Mouse (Mus musculus) midbrain, embryonic 12.5 days (tissue): ENCODE results near the gene 1110051M20Rik. TPM values are rescaled to one million over a fixed set of nuclear protein-coding genes. Genes with fewer than 3 reads are reported as not detected.

ENCODE experiments used
- ATAC-seq: fragments of 200-750 bp; cut with Nextera tagmentation; 2 replicates; pipeline ENCODE4 v1.8.0; 2017; ENCODE audit warnings: low read depth, moderate TSS enrichment, moderate library complexity; ENCODE audit not compliant: low FRiP score
- H3K27ac ChIP-seq: fragments of 300-500 bp; sonication (generic); replicated peaks from 2 replicates; pipeline ENCODE4 v1.5.1; 2016; ENCODE audit warnings: mild to moderate bottlenecking
- H3K27me3 ChIP-seq: fragments of 300-500 bp; sonication (generic); 2 replicates; pipeline ENCODE4 v1.6.1; 2016; ENCODE audit warnings: mild to moderate bottlenecking
- H3K36me3 ChIP-seq: fragments of 300-500 bp; sonication (generic); 2 replicates; pipeline ENCODE4 v1.6.1; 2016
- H3K4me1 ChIP-seq: fragments of 300-500 bp; sonication (generic); 2 replicates; pipeline ENCODE4 v1.6.1; 2016
- H3K4me2 ChIP-seq: fragments of 300-500 bp; sonication (generic); replicated peaks from 2 replicates; pipeline ENCODE4 v1.6.1; 2016; ENCODE audit warnings: mild to moderate bottlenecking, moderate library complexity
- H3K4me3 ChIP-seq: fragments of 300-500 bp; sonication (generic); 2 replicates; pipeline ENCODE4 v1.5.1; 2016; ENCODE audit warnings: mild to moderate bottlenecking
- H3K9ac ChIP-seq: fragments of 300-500 bp; sonication (generic); replicated peaks from 2 replicates; pipeline ENCODE4 v1.6.1; 2016; ENCODE audit warnings: mild to moderate bottlenecking, moderate library complexity
- H3K9me3 ChIP-seq: fragments of 300-500 bp; sonication (generic); 2 replicates; pipeline ENCODE4 v1.6.1; 2016; ENCODE audit warnings: mild to moderate bottlenecking
- WGBS: fragments of 180-500 bp; shearing (Covaris S2); methylation state at CpG from one replicate; pipeline ENCODE4 v1.1.7; 2016; 5-methylcytosine and 5-hydroxymethylcytosine counted together
- polyA plus RNA-seq: library from polyadenylated mRNA; unstranded; fragments of >200 nt; fragmentation: Nextera tagmentation; extraction: Ambion mirVana; gene quantifications from 2 replicates; pipeline ENCODE4 v1.2.1, GENCODE M21; 2016

Gene 1110051M20Rik
- polyA plus RNA-seq, 1 experiment from 2014 or later, result 113 TPM

GRCm38 (mm10) chr2:91470055-91470647 is 25.6 kb upstream of the 1110051M20Rik start:
- Histone ChIP-seq H3K9me3 (no peaks in the 10 kb centered on the region), H3K4me3 (no peak overlapping the region), H3K36me3 (peaks cover 36% of the 10 kb centered on the region), H3K4me2 (peak overlapping the region; percentile 23; the same call in 1 of the 2 replicates), H3K4me1 (peaks cover 27% of the 10 kb centered on the region), H3K27ac (peak overlapping the region; percentile 70), H3K27me3 (no peaks in the 10 kb centered on the region), H3K9ac (0 out of 2 replicates have a peak overlapping the region, but pooled peaks have one; percentile 20)
- peak; percentile 87 for ATAC-seq
- 8% methylated on average over 7 of the region's 7 CpGs for WGBS

- H3K27me3 ChIP-seq, result no peaks in the 10 kb centered on the region
- no peaks in the 10 kb centered on the region for H3K9me3 ChIP-seq
- H3K9ac ChIP-seq, result no peak overlapping the region
- no peak overlapping the region for H3K4me3 ChIP-seq
- H3K4me2 ChIP-seq, result no peak overlapping the region
- peaks cover 35% of the 10 kb centered on the region for H3K4me1 ChIP-seq
- peak overlapping the region; percentile 49 for H3K27ac ChIP-seq
- H3K36me3 ChIP-seq, result peaks cover 12% of the 10 kb centered on the region
- WGBS, result 64% methylated on average over 8 of the region's 8 CpGs
- ATAC-seq, result no peak
Measured at GRCm38 (mm10) chr2:91467613-91468012, 23.1 kb upstream of the 1110051M20Rik start.

GRCm38 (mm10) chr2:91465934-91466333 is 21.4 kb upstream of the 1110051M20Rik start:
- 95% methylated on average over 3 of the region's 3 CpGs for WGBS
- no peak overlapping the region for H3K27ac ChIP-seq

GRCm38 (mm10) chr2:91462681-91463080 is 18.2 kb upstream of the 1110051M20Rik start:
- peak overlapping the region; percentile 38 for H3K4me2 ChIP-seq
- ATAC-seq, result no peak
- peaks cover 54% of the 10 kb centered on the region for H3K4me1 ChIP-seq
- 0 out of 2 replicates have a peak overlapping the region, but pooled peaks have one; percentile 39 for H3K27ac ChIP-seq
- 0 out of 2 replicates have a peak, but pooled peaks cover 9% of the 10 kb centered on the region for H3K27me3 ChIP-seq
- H3K36me3 ChIP-seq, result no peaks in the 10 kb centered on the region
- 16% methylated on average over 12 of the region's 12 CpGs for WGBS
- H3K9ac ChIP-seq, result peak overlapping the region; percentile 43
- peak overlapping the region; percentile 13; the same call in 1 of the 2 replicates for H3K4me3 ChIP-seq
- H3K9me3 ChIP-seq, result peaks cover 7% of the 10 kb centered on the region; the same call in 1 of the 2 replicates

More at GRCm38 (mm10) chr2:91465934-91466333, 21.4 kb upstream of the 1110051M20Rik start:
- Histone ChIP-seq H3K4me1 (peaks cover 51% of the 10 kb centered on the region), H3K4me3 (no peak overlapping the region), H3K9me3 (no peaks in the 10 kb centered on the region), H3K9ac (no peak overlapping the region), H3K4me2 (no peak overlapping the region), H3K27me3 (no peaks in the 10 kb centered on the region), H3K36me3 (0 out of 2 replicates have a peak, but pooled peaks cover 4% of the 10 kb centered on the region)
- ATAC-seq, result no peak

- H3K27me3 ChIP-seq, result 0 out of 2 replicates have a peak, but pooled peaks cover 10% of the 10 kb centered on the region
- H3K4me3 ChIP-seq, result no peak overlapping the region
- peaks cover 54% of the 10 kb centered on the region for H3K4me1 ChIP-seq
- no peaks in the 10 kb centered on the region for H3K36me3 ChIP-seq
- H3K4me2 ChIP-seq, result peak overlapping the region; percentile 38
- H3K27ac ChIP-seq, result 0 out of 2 replicates have a peak overlapping the region, but pooled peaks have one; percentile 39
- H3K9ac ChIP-seq, result no peak overlapping the region; the same call in 1 of the 2 replicates
- WGBS, result 9% methylated on average over 2 of the region's 2 CpGs
- no peak for ATAC-seq
- peaks cover 7% of the 10 kb centered on the region; the same call in 1 of the 2 replicates for H3K9me3 ChIP-seq
Measured at GRCm38 (mm10) chr2:91462196-91462595, 17.7 kb upstream of the 1110051M20Rik start.

- H3K36me3 ChIP-seq, result no peaks in the 10 kb centered on the region
- no peak for ATAC-seq
- peak overlapping the region; percentile 22; the same call in 1 of the 2 replicates for H3K4me2 ChIP-seq
- H3K4me3 ChIP-seq, result no peak overlapping the region
- H3K9ac ChIP-seq, result no peak overlapping the region
- 0 out of 2 replicates have a peak, but pooled peaks cover 10% of the 10 kb centered on the region for H3K27me3 ChIP-seq
- no peak overlapping the region for H3K27ac ChIP-seq
- H3K9me3 ChIP-seq, result peaks cover 7% of the 10 kb centered on the region; the same call in 1 of the 2 replicates
- peaks cover 54% of the 10 kb centered on the region for H3K4me1 ChIP-seq
- WGBS, result 57% methylated on average over 3 of the region's 3 CpGs
Measured at GRCm38 (mm10) chr2:91461341-91461740, 16.8 kb upstream of the 1110051M20Rik start.

GRCm38 (mm10) chr2:91460771-91461170 is 16.3 kb upstream of the 1110051M20Rik start:
- 72% methylated on average over 7 of the region's 7 CpGs for WGBS

GRCm38 (mm10) chr2:91460076-91460475 is 15.6 kb upstream of the 1110051M20Rik start:
- no peak overlapping the region for H3K4me3 ChIP-seq
- H3K4me2 ChIP-seq, result no peak overlapping the region
- H3K4me1 ChIP-seq, result peaks cover 58% of the 10 kb centered on the region
- H3K27ac ChIP-seq, result 0 out of 2 replicates have a peak overlapping the region, but pooled peaks have one; percentile 90
- 0 out of 2 replicates have a peak, but pooled peaks cover 10% of the 10 kb centered on the region for H3K27me3 ChIP-seq
- peaks cover 7% of the 10 kb centered on the region; the same call in 1 of the 2 replicates for H3K9me3 ChIP-seq
- no peaks in the 10 kb centered on the region for H3K36me3 ChIP-seq
- H3K9ac ChIP-seq, result no peak overlapping the region
- 94% methylated on average over 6 of the region's 6 CpGs for WGBS
- ATAC-seq, result no peak

More at GRCm38 (mm10) chr2:91460771-91461170, 16.3 kb upstream of the 1110051M20Rik start:
- H3K4me1 ChIP-seq, result peaks cover 54% of the 10 kb centered on the region
- H3K27ac ChIP-seq, result no peak overlapping the region
- 0 out of 2 replicates have a peak, but pooled peaks cover 10% of the 10 kb centered on the region for H3K27me3 ChIP-seq
- ATAC-seq, result no peak
- no peak overlapping the region for H3K9ac ChIP-seq
- no peaks in the 10 kb centered on the region for H3K36me3 ChIP-seq
- no peak overlapping the region for H3K4me2 ChIP-seq
- H3K9me3 ChIP-seq, result peaks cover 7% of the 10 kb centered on the region; the same call in 1 of the 2 replicates
- H3K4me3 ChIP-seq, result no peak overlapping the region

- Histone ChIP-seq H3K4me1 (peaks cover 58% of the 10 kb centered on the region), H3K9me3 (peaks cover 7% of the 10 kb centered on the region; the same call in 1 of the 2 replicates), H3K4me2 (peak overlapping the region; percentile 90), H3K4me3 (peak overlapping the region; percentile 74), H3K36me3 (no peaks in the 10 kb centered on the region), H3K9ac (peak overlapping the region; percentile 85), H3K27me3 (0 out of 2 replicates have a peak, but pooled peaks cover 14% of the 10 kb centered on the region), H3K27ac (peak overlapping the region; percentile 90)
- ATAC-seq, result peak; percentile 28; the same call in 1 of the 2 replicates
- WGBS, result under 1% methylated on average over 32 of the region's 32 CpGs
Measured at GRCm38 (mm10) chr2:91458673-91459391, 14.3 kb upstream of the 1110051M20Rik start.

- peak overlapping the region; percentile 90 for H3K4me2 ChIP-seq
- H3K27ac ChIP-seq, result peak overlapping the region; percentile 90
- peak overlapping the region; percentile 74 for H3K4me3 ChIP-seq
- peaks cover 7% of the 10 kb centered on the region; the same call in 1 of the 2 replicates for H3K9me3 ChIP-seq
- H3K36me3 ChIP-seq, result no peaks in the 10 kb centered on the region
- WGBS, result under 1% methylated on average over 21 of the region's 21 CpGs
- H3K27me3 ChIP-seq, result 0 out of 2 replicates have a peak, but pooled peaks cover 14% of the 10 kb centered on the region
- peak overlapping the region; percentile 85 for H3K9ac ChIP-seq
- peaks cover 57% of the 10 kb centered on the region for H3K4me1 ChIP-seq
- ATAC-seq, result peak; percentile 44; the same call in 1 of the 2 replicates
Measured at GRCm38 (mm10) chr2:91458252-91458672, 13.8 kb upstream of the 1110051M20Rik start.

- peak overlapping the region; percentile 74 for H3K4me3 ChIP-seq
- H3K4me2 ChIP-seq, result peak overlapping the region; percentile 90
- peaks cover 52% of the 10 kb centered on the region for H3K4me1 ChIP-seq
- ATAC-seq, result peak; percentile 56
- WGBS, result under 1% methylated on average over 40 of the region's 45 CpGs
- peak overlapping the region; percentile 90 for H3K27ac ChIP-seq
- 0 out of 2 replicates have a peak, but pooled peaks cover 14% of the 10 kb centered on the region for H3K27me3 ChIP-seq
- no peaks in the 10 kb centered on the region for H3K36me3 ChIP-seq
- H3K9ac ChIP-seq, result peak overlapping the region; percentile 85
- H3K9me3 ChIP-seq, result peaks cover 7% of the 10 kb centered on the region; the same call in 1 of the 2 replicates
Measured at GRCm38 (mm10) chr2:91457656-91458251, 13.2 kb upstream of the 1110051M20Rik start.
